Mouse (Mus musculus) MEL (cell line): ENCODE data around the gene Tgfbi. TPM values are rescaled to one million over a fixed set of nuclear protein-coding genes. Genes with fewer than 3 reads are reported as not detected.

ENCODE experiments used
- DNase-seq: peaks from one replicate; pipeline ENCODE4 v3.0.0; 2011; ENCODE audit warnings: low read depth, low spot score
- H3K27ac ChIP-seq: 2 replicates; pipeline ENCODE4 v1.5.1; 2012; ENCODE audit warnings: low read depth, mild to moderate bottlenecking, control low read depth, low read length, moderate library complexity; ENCODE audit not compliant: control insufficient read depth
- H3K27me3 ChIP-seq, 2 experiments: fragments of 150-350 bp in 1 of 2; sonication (generic) in 1 of 2; 2 replicates each; pipeline ENCODE4 v1.6.1; 2012; ENCODE audit warnings: low read length in 2 of 2, mild to moderate bottlenecking in 2 of 2, improper control_type of control experiment in 1 of 2, moderate library complexity in 1 of 2; ENCODE audit not compliant: insufficient read depth in 2 of 2, control insufficient read depth in 1 of 2
- H3K36me3 ChIP-seq, 2 experiments: 2 replicates each; pipeline ENCODE4 v1.6.1; 2012 to 2014; ENCODE audit warnings: low read length in 2 of 2, improper control_type of control experiment in 1 of 2, inconsistent platforms in 1 of 2, mild to moderate bottlenecking in 1 of 2; ENCODE audit not compliant: insufficient read depth in 2 of 2, control insufficient read depth in 1 of 2
- H3K4me1 ChIP-seq, 2 experiments: fragments of 150-350 bp in 1 of 2; sonication (generic) in 1 of 2; 2 replicates each; pipeline ENCODE4 v1.6.1; 2012; ENCODE audit warnings: low read length in 2 of 2, improper control_type of control experiment in 1 of 2, mild to moderate bottlenecking in 1 of 2; ENCODE audit not compliant: insufficient read depth in 2 of 2, control insufficient read depth in 1 of 2
- H3K4me3 ChIP-seq, 2 experiments: fragments of 150-350 bp in 1 of 2; sonication (generic) in 1 of 2; 2 replicates each; pipeline ENCODE4 v1.5.1; 2012; ENCODE audit warnings: low read depth in 2 of 2, low read length in 2 of 2, mild to moderate bottlenecking in 2 of 2, moderate library complexity in 2 of 2, control low read depth in 1 of 2, improper control_type of control experiment in 1 of 2; ENCODE audit not compliant: control insufficient read depth in 1 of 2, insufficient read depth in 1 of 2
- H3K79me2 ChIP-seq: 2 replicates; pipeline ENCODE4 v1.6.1; 2012; ENCODE audit warnings: mild to moderate bottlenecking, low read length, moderate library complexity; ENCODE audit not compliant: control insufficient read depth, poor library complexity, insufficient read depth
- H3K9ac ChIP-seq: 2 replicates; pipeline ENCODE4 v1.6.1; 2012; ENCODE audit warnings: low read depth, mild to moderate bottlenecking, control low read depth, low read length, moderate library complexity; ENCODE audit not compliant: control insufficient read depth, poor library complexity, severe bottlenecking
- H3K9me3 ChIP-seq: fragments of 150-350 bp; sonication (generic); replicated peaks from 2 replicates; pipeline ENCODE4 v1.6.1; 2012; ENCODE audit warnings: mild to moderate bottlenecking, low read length, improper control_type of control experiment, moderate library complexity; ENCODE audit not compliant: insufficient read depth
- BHLHE40 ChIP-seq: IDR thresholded peaks from 2 replicates; pipeline ENCODE4 v1.6.1; 2012; ENCODE audit warnings: low read depth, mild to moderate bottlenecking, inconsistent platforms, low read length, improper control_type of control experiment, borderline replicate concordance
- CTCF ChIP-seq, 3 experiments: IDR thresholded peaks in 2 of 3; conservative IDR thresholded peaks in 1 of 3; 2 replicates each; pipeline ENCODE4 v1.5.1; 2011 to 2012; ENCODE audit warnings: low read length in 3 of 3, low read depth in 2 of 3, mild to moderate bottlenecking in 2 of 3, improper control_type of control experiment in 1 of 3, inconsistent platforms in 1 of 3, mixed read lengths in 1 of 3, moderate library complexity in 1 of 3; ENCODE audit not compliant: control insufficient read depth in 1 of 3, insufficient read depth in 1 of 3, poor library complexity in 1 of 3, severe bottlenecking in 1 of 3
- E2F4 ChIP-seq: IDR thresholded peaks from 2 replicates; pipeline ENCODE4 v1.6.1; 2011; ENCODE audit warnings: low read depth, low read length, improper control_type of control experiment, borderline replicate concordance
- EP300 ChIP-seq, 2 experiments: IDR thresholded peaks; 2 replicates each; pipeline ENCODE4 v1.6.1; 2011; ENCODE audit warnings: improper control_type of control experiment in 2 of 2, low read length in 2 of 2, low read depth in 1 of 2, mild to moderate bottlenecking in 1 of 2
- ETS1 ChIP-seq: IDR thresholded peaks from 2 replicates; pipeline ENCODE4 v1.6.1; 2012; ENCODE audit warnings: low read depth, mild to moderate bottlenecking, inconsistent platforms, low read length, improper control_type of control experiment, moderate library complexity
- GATA1 ChIP-seq: IDR thresholded peaks from 2 replicates; pipeline ENCODE4 v1.6.1; 2011; ENCODE audit warnings: low read depth, low read length, improper control_type of control experiment
- HCFC1 ChIP-seq: IDR thresholded peaks from 2 replicates; pipeline ENCODE4 v1.6.1; 2012; ENCODE audit warnings: low read depth, mild to moderate bottlenecking, inconsistent platforms, low read length, improper control_type of control experiment, moderate library complexity
- MAFK ChIP-seq: IDR thresholded peaks from 2 replicates; pipeline ENCODE4 v1.6.1; 2011; ENCODE audit warnings: low read depth, mild to moderate bottlenecking, low read length, improper control_type of control experiment, borderline replicate concordance
- POLR2AphosphoS2 ChIP-seq: IDR thresholded peaks from 2 replicates; pipeline ENCODE4 v1.6.1; 2011; ENCODE audit warnings: low read length, improper control_type of control experiment
- POLR2AphosphoS5 ChIP-seq: IDR thresholded peaks from 2 replicates; pipeline ENCODE4 v1.6.1; 2012; ENCODE audit warnings: low read depth, borderline replicate concordance, mild to moderate bottlenecking, inconsistent platforms, low read length, moderate library complexity, mixed read lengths
- RAD21 ChIP-seq: IDR thresholded peaks from 2 replicates; pipeline ENCODE4 v1.6.1; 2011; ENCODE audit warnings: mild to moderate bottlenecking, low read depth, low read length, improper control_type of control experiment
- RCOR1 ChIP-seq: IDR thresholded peaks from 2 replicates; pipeline ENCODE4 v1.6.1; 2012; ENCODE audit warnings: low read depth, mild to moderate bottlenecking, inconsistent platforms, low read length, improper control_type of control experiment
- SMC3 ChIP-seq: IDR thresholded peaks from 2 replicates; pipeline ENCODE4 v1.6.1; 2011; ENCODE audit warnings: low read depth, low read length, improper control_type of control experiment
- TBP ChIP-seq: IDR thresholded peaks from 2 replicates; pipeline ENCODE4 v1.8.0; 2011; ENCODE audit warnings: low read depth, low read length, improper control_type of control experiment
- TCF12 ChIP-seq: IDR thresholded peaks from 2 replicates; pipeline ENCODE4 v1.6.1; 2014; ENCODE audit warnings: low read depth, mild to moderate bottlenecking, inconsistent platforms, low read length, improper control_type of control experiment, moderate library complexity
- UBTF ChIP-seq: IDR thresholded peaks from 2 replicates; pipeline ENCODE4 v1.6.1; 2012; ENCODE audit warnings: low read depth, mild to moderate bottlenecking, inconsistent platforms, low read length, improper control_type of control experiment, moderate library complexity, borderline replicate concordance; ENCODE audit not compliant: insufficient read depth
- USF1 ChIP-seq: IDR thresholded peaks from 2 replicates; pipeline ENCODE4 v1.6.1; 2014; ENCODE audit warnings: low read depth, mild to moderate bottlenecking, inconsistent platforms, low read length, improper control_type of control experiment, moderate library complexity
- ZC3H11A ChIP-seq: IDR thresholded peaks from 2 replicates; pipeline ENCODE4 v1.6.1; 2012; ENCODE audit warnings: low read depth, mild to moderate bottlenecking, inconsistent platforms, low read length, improper control_type of control experiment
- ZMIZ1 ChIP-seq: IDR thresholded peaks from 2 replicates; pipeline ENCODE4 v1.6.1; 2012; ENCODE audit warnings: low read depth, mild to moderate bottlenecking, inconsistent platforms, low read length, improper control_type of control experiment, moderate library complexity
- ZNF384 ChIP-seq: IDR thresholded peaks from 2 replicates; pipeline ENCODE4 v1.6.1; 2012; ENCODE audit warnings: low read depth, mild to moderate bottlenecking, inconsistent platforms, low read length, improper control_type of control experiment
- polyA plus RNA-seq, 2 experiments: library from polyadenylated mRNA; stranded (reverse) in 1 of 2; unstranded in 1 of 2; fragments of >175 nt in 1 of 2; fragments of >200 nt in 1 of 2; gene quantifications; 2 replicates each; pipeline versions ENCODE4 v1.2.1 to v1.2.4; 2012; ENCODE audit warnings: low replicate concordance in 2 of 2, low read depth in 1 of 2; ENCODE audit not compliant: insufficient read length in 2 of 2, insufficient read depth in 1 of 2, missing spikeins in 1 of 2
- total RNA-seq: library from RNA; depleted of rRNA; stranded (reverse); fragments of 300-350 nt; gene quantifications from 2 replicates; pipeline ENCODE4 v1.2.3, GENCODE M21; 2012

Gene Tgfbi
- total and polyA plus RNA-seq, 3 experiments: not detected

GRCm38 (mm10) chr13:56652381-56652780, 43.1 kb downstream of the Tgfbi start:
- Histone ChIP-seq H3K36me3 (no peaks in the 10 kb centered on the region), H3K27me3 (no peaks in the 10 kb centered on the region), H3K79me2 (no peaks in the 10 kb centered on the region), H3K4me1 (no peaks in the 10 kb centered on the region), H3K4me3 (no peak overlapping the region), H3K27ac (no peak overlapping the region), H3K9me3 (no peaks in the 10 kb centered on the region), H3K9ac (no peak overlapping the region)
- DNase-seq: no peak
- TF ChIP-seq ETS1 (no peak), GATA1 (no peak), E2F4 (no peak), ZMIZ1 (no peak), RCOR1 (no peak), BHLHE40 (no peak), MAFK (no peak), POLR2AphosphoS2 (no peak), TCF12 (no peak), HCFC1 (no peak), UBTF (no peak), TBP (no peak)

- Histone ChIP-seq H3K9me3 (no peaks in the 10 kb centered on the region), H3K79me2 (no peaks in the 10 kb centered on the region), H3K4me3 (no peak overlapping the region), H3K27me3 (no peaks in the 10 kb centered on the region), H3K36me3 (no peaks in the 10 kb centered on the region), H3K27ac (no peak overlapping the region), H3K9ac (no peak overlapping the region), H3K4me1 (no peaks in the 10 kb centered on the region)
- DNase-seq: no peak
- no peak for TF ChIP-seq TBP
- TF ChIP-seq MAFK: no peak
- TF ChIP-seq USF1: no peak
These were observed 44.9 kb downstream of the Tgfbi start for GRCm38 (mm10) chr13:56654176-56654575.

GRCm38 (mm10) chr13:56657946-56658512, 48.7 kb downstream of the Tgfbi start:
- Histone ChIP-seq H3K36me3 (no peaks in the 10 kb centered on the region), H3K4me1 (no peaks in the 10 kb centered on the region), H3K4me3 (no peak overlapping the region), H3K9ac (no peak overlapping the region)
- DNase-seq: peak; percentile 3
- no peak for TF ChIP-seq ZMIZ1
- no peak for TF ChIP-seq ZNF384
- TF ChIP-seq SMC3: 0 out of 2 replicates have a peak, but pooled peaks have one; percentile 19
- TF ChIP-seq RAD21: peak; percentile 8
- no peak for TF ChIP-seq E2F4
- TF ChIP-seq POLR2AphosphoS5: no peak
- no peak for TF ChIP-seq ZC3H11A
- no peak for TF ChIP-seq USF1
- peak in 2 of 3 experiments; percentile 28 to 39; a peak in 4 of 6 replicates for TF ChIP-seq CTCF (IDR thresholded peaks at IDR 0.05 in 2 of 3, conservative IDR thresholded peaks at IDR 0.05 in 1 of 3; ENCODE audit: control insufficient read depth in 1 of 3, insufficient read depth in 1 of 3, low read depth in 2 of 3, low read length in 3 of 3, poor library complexity in 1 of 3, severe bottlenecking in 1 of 3)
- no peak for TF ChIP-seq EP300 (IDR thresholded peaks at IDR 0.05; ENCODE audit: low read depth in 1 of 2, low read length in 2 of 2)
- TF ChIP-seq, all 39 proteins: peak for 3
- Histone ChIP-seq H3K79me2 (no peaks in the 10 kb centered on the region), H3K27me3 (no peaks in the 10 kb centered on the region), H3K9me3 (no peaks in the 10 kb centered on the region), H3K27ac (no peak overlapping the region)
